Mouse (Mus musculus) C2C12 (cell line): ENCODE data around the gene Amacr. TPM values are rescaled to one million over a fixed set of nuclear protein-coding genes. Genes with fewer than 3 reads are reported as not detected.

Experiments used
- H3K27me3 ChIP-seq: one replicate; pipeline ENCODE4 v1.6.1; 2011; ENCODE audit not compliant: control insufficient read depth, insufficient read depth, insufficient read length
- H3K36me3 ChIP-seq: one replicate; pipeline ENCODE4 v1.6.1; 2011; ENCODE audit not compliant: control insufficient read depth, insufficient read depth
- H3K4me3 ChIP-seq: one replicate; pipeline ENCODE4 v1.5.1; 2011; ENCODE audit warnings: mild to moderate bottlenecking, control low read depth; ENCODE audit not compliant: poor library complexity, insufficient read depth, severe bottlenecking
- H3K79me2 ChIP-seq: one replicate; pipeline ENCODE4 v1.6.1; 2011; ENCODE audit not compliant: control insufficient read depth, insufficient read depth
- H3K79me3 ChIP-seq: one replicate; pipeline ENCODE4 v1.6.1; 2011; ENCODE audit warnings: low read depth, control low read depth
- H3ac ChIP-seq: one replicate; pipeline ENCODE3; 2011; ENCODE audit warnings: low read depth; ENCODE audit not compliant: control insufficient read depth, insufficient read length
- CEBPB ChIP-seq: IDR thresholded peaks from one replicate; pipeline ENCODE4 v1.6.1; 2011; ENCODE audit warnings: low read depth, mild to moderate bottlenecking, control low read depth, moderate library complexity
- CTCF ChIP-seq: IDR thresholded peaks from one replicate; pipeline ENCODE4 v1.5.1; 2011; ENCODE audit not compliant: control insufficient read depth, insufficient read depth, insufficient read length
- FOSL1 ChIP-seq: IDR thresholded peaks from one replicate; pipeline ENCODE4 v1.8.0; 2011; ENCODE audit warnings: mild to moderate bottlenecking, low read length; ENCODE audit not compliant: poor library complexity, insufficient read depth, severe bottlenecking
- MAX ChIP-seq: IDR thresholded peaks from one replicate; pipeline ENCODE4 v1.6.1; 2011; ENCODE audit warnings: mild to moderate bottlenecking, control low read depth
- MYOD1 ChIP-seq: IDR thresholded peaks from one replicate; pipeline ENCODE4 v1.6.1; 2011; ENCODE audit warnings: low read depth; ENCODE audit not compliant: control insufficient read depth, insufficient read length
- MYOG ChIP-seq: IDR thresholded peaks from one replicate; pipeline ENCODE4 v1.6.1; 2011; ENCODE audit not compliant: control insufficient read depth, insufficient read length; ENCODE audit errors: extremely low read depth
- USF1 ChIP-seq: IDR thresholded peaks from one replicate; pipeline ENCODE4 v1.6.1; 2011; ENCODE audit warnings: low read depth, mild to moderate bottlenecking, control low read depth, moderate library complexity
- polyA plus RNA-seq: library from polyadenylated mRNA; unstranded; fragments of >200 nt; fragmentation: generic; extraction: Trizol; gene quantifications from one replicate; pipeline ENCODE4 v1.2.1, GENCODE M21; 2012; ENCODE audit warnings: missing spikeins

Amacr gene
- polyA plus RNA-seq, 1 experiment = 19.7 TPM

GRCm38 (mm10) chr15:10951951-10952759 lies 29.4 kb upstream of the Amacr start, which contains the start of gene C1qtnf3:
Gene C1qtnf3, plus strand, starts transcription at chr15:10952332.
- no peaks in the 10 kb centered on the region for H3K36me3 ChIP-seq
- H3ac ChIP-seq = no peak within 1 kb of the TSS
- H3K4me3 ChIP-seq = no peak within 1 kb of the TSS
- no peaks in the 10 kb centered on the region for H3K27me3 ChIP-seq
- no peaks in the 10 kb centered on the region for H3K79me2 ChIP-seq
- TF ChIP-seq USF1 (no peak), FOSL1 (no peak), MAX (no peak), CTCF (no peak), CEBPB (no peak), MYOG (no peak), MYOD1 (no peak)
- no peaks in the 10 kb centered on the region for H3K79me3 ChIP-seq

GRCm38 (mm10) chr15:10952760-10953305 lies 28.7 kb upstream of the Amacr start:
- Histone ChIP-seq H3K79me3 (no peaks in the 10 kb centered on the region), H3K4me3 (no peak overlapping the region), H3K36me3 (no peaks in the 10 kb centered on the region), H3ac (no peak overlapping the region), H3K27me3 (no peaks in the 10 kb centered on the region), H3K79me2 (no peaks in the 10 kb centered on the region)
- TF ChIP-seq MAX (no peak), CEBPB (no peak), MYOG (no peak)

GRCm38 (mm10) chr15:10953465-10953864 lies 28.1 kb upstream of the Amacr start:
- no peak for TF ChIP-seq MYOG
- no peak for TF ChIP-seq MAX
- no peak for TF ChIP-seq CTCF
- no peak for TF ChIP-seq USF1
- no peak for TF ChIP-seq FOSL1
- TF ChIP-seq MYOD1 = no peak
- TF ChIP-seq CEBPB = no peak
- no peak overlapping the region for H3ac ChIP-seq
- no peaks in the 10 kb centered on the region for H3K27me3 ChIP-seq
- H3K79me3 ChIP-seq = no peaks in the 10 kb centered on the region
- no peaks in the 10 kb centered on the region for H3K79me2 ChIP-seq
- no peaks in the 10 kb centered on the region for H3K36me3 ChIP-seq
- H3K4me3 ChIP-seq = no peak overlapping the region

GRCm38 (mm10) chr15:10954381-10955016 lies 27.1 kb upstream of the Amacr start:
- H3ac ChIP-seq = no peak overlapping the region
- no peak overlapping the region for H3K4me3 ChIP-seq
- H3K79me2 ChIP-seq = no peaks in the 10 kb centered on the region
- H3K27me3 ChIP-seq = no peaks in the 10 kb centered on the region
- no peaks in the 10 kb centered on the region for H3K79me3 ChIP-seq
- TF ChIP-seq MYOG (no peak), MAX (no peak)
- H3K36me3 ChIP-seq = no peaks in the 10 kb centered on the region

GRCm38 (mm10) chr15:10955156-10955555 lies 26.4 kb upstream of the Amacr start:
- Histone ChIP-seq H3K36me3 (no peaks in the 10 kb centered on the region), H3K79me2 (no peaks in the 10 kb centered on the region), H3K4me3 (no peak overlapping the region), H3K27me3 (no peaks in the 10 kb centered on the region), H3ac (no peak overlapping the region), H3K79me3 (no peaks in the 10 kb centered on the region)
- TF ChIP-seq MYOG (no peak), MYOD1 (no peak), CEBPB (no peak), CTCF (no peak), USF1 (no peak), FOSL1 (no peak), MAX (no peak)

- H3K4me3 ChIP-seq = no peak overlapping the region
- H3K27me3 ChIP-seq = no peaks in the 10 kb centered on the region
- no peaks in the 10 kb centered on the region for H3K79me2 ChIP-seq
- H3ac ChIP-seq = no peak overlapping the region
- TF ChIP-seq MYOG (no peak), USF1 (no peak), MAX (no peak), CEBPB (no peak), CTCF (no peak), FOSL1 (no peak), MYOD1 (no peak)
- H3K79me3 ChIP-seq = no peaks in the 10 kb centered on the region
- no peaks in the 10 kb centered on the region for H3K36me3 ChIP-seq
These were observed 24.9 kb upstream of the Amacr start for GRCm38 (mm10) chr15:10956706-10957105.
